Mouse (Mus musculus): ENCODE data around the gene Cotl1. TPM values are rescaled to one million over a fixed set of nuclear protein-coding genes. Genes with fewer than 3 reads are reported as not detected.

The Cotl1 gene
- total RNA-seq, 2 experiments from 2014 or later, result 39.4 to 44.2 TPM

- peak; percentile 30 to 34 for DNase-seq
- intact Hi-C loops (cut with DNase I), result no loop called here
These were observed 48.3 kb downstream of the Cotl1 start for GRCm38 (mm10) chr8:119791804-119792704.

- no peak for DNase-seq
- intact Hi-C loops (cut with DNase I), result no loop called here
These were observed 50.8 kb downstream of the Cotl1 start for GRCm38 (mm10) chr8:119789581-119789980.

DNA sequence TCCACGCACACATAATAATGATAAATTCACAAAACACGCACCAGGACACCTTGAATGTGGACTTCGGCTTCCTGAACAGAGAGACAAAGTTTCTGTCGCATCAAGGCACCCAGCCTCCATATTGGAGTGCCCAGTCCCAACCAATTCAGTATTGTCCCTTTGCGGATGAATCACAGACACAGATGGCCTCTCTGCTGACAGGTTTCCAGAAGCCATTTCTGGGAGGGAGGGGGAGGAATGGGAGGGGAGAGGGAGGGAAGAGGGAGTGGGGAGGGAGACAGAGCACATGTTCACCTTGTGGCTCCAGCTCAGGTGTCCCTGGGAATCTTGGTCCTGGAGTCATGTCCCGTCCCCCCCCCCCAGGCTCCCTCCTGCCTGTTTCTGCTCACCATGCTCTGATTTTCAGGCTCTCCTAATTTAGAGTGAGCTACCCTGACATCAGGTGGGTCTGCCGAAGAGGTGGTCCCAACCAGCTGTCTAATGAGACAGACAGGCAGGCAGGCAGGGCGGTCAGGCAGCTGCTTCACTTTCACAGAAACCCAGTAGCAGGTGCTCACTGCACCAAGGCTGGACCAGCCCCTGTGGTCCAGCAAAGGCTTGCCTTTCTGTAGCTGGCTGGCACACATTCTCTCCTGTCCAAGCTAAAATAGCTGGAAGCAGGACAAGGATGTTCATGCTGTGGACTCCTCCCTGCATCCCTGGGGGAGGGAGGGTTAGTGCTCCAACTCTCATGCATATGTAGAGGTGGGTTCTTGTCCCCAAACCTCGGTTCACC, 51.5 kb downstream of the Cotl1 start:
- intact Hi-C loops (cut with DNase I), result no loop called here
- no peak for DNase-seq

- intact Hi-C loops (cut with DNase I), result no loop called here
- DNase-seq, result no peak
These were observed 53.0 kb downstream of the Cotl1 start for GRCm38 (mm10) chr8:119787341-119787740.

DNA sequence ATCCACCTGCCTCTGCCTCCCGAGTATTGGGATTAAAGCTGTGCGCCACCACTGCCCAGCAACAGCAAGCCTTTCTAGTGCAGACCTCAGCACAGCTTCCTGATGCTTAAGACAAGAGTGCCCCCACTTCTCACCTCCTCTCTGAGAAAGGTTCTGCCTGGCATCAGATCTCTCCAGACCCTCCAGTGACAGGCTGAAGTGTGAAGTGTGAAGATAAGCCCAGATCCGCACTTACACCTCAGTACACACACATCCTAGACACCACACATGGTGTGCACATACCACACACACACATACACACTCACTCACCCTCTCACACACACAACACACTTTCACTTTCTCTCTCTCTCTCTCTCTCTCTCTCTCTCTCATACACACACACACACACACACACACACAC, 53.5 kb downstream of the Cotl1 start:
- no peak for DNase-seq
- intact Hi-C loops (cut with DNase I), result no loop called here

DNA sequence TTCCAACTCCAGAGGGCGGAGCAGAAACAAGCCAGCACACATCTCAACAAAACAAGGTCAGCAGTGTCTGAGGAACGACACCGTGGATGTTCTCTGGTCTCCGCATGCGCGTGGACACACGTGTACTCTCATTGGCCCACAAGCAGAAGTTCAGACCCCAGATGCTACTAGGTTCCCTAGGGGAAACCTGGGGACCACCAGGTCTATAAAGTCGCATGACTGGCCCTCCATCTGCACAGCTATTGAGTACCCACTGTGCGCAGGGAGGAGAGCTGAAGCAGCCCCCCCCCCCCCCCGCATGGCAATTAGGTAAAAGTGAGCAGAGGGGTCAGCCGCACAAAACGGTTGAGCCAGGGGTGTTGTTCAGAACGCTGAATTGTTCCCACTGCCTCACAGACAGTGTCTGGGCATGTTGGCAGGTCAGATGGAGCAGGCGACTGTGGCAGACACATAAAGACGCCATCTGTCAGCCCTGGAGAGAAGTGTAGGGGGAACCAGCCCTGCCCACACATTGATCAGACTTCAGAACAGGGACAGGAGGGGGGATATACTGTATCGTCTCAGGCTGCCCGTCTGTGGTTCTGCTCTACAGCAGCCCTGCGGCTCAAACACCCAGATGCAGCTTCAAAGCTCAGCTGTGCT, 54.5 kb downstream of the Cotl1 start:
- no peak for DNase-seq
- intact Hi-C loops (cut with DNase I), result no loop called here

DNA sequence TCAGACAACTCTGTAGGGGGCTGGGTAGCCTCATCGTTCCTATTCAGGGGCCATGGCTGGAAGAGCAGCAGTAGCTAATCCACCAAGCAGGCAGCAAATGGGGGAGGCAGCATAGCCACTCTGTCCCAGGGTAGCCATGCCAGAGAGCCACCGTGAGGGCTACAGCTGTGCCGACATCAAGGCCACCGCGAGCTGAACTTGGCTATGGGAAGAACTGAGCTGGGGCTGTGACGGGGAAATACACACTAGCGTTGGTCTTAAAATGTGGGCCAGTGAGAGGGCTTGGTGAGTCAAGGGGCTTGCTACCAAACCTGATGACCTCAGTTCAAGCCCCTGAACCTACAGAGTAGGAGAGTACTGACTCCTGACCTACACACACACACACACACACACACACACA, 55.7 kb downstream of the Cotl1 start:
- DNase-seq, result no peak
- intact Hi-C loops (cut with DNase I), result loop anchor here (5.0 kb wide), 2 partner anchors 103 to 288 kb away; no protein-coding TSS in a partner anchor

DNA sequence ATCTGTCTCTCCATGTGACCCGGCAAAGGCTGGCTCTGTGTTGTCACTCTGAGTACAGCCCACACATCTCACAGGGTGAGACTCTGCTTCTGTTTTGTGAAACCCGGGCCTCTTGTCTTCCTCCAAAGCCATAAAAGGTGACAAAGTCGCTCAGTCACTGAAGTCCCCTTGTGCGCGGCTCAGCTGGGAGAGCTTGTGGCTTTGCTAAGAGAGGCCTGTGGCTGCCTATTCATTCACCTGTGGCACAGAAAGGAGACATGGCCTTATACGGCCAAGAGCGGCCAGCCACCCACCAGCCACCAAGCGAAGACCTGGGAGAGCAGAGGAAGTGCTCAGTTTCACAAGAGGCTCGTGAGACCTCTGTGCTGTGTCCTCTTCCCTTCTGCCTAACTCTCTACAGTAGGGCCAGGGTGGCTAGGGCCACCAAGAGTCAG, 56.2 kb downstream of the Cotl1 start:
- no peak for DNase-seq
- intact Hi-C loops (cut with DNase I), result loop anchor here (5.0 kb wide), 2 partner anchors 103 to 288 kb away; no protein-coding TSS in a partner anchor

DNA sequence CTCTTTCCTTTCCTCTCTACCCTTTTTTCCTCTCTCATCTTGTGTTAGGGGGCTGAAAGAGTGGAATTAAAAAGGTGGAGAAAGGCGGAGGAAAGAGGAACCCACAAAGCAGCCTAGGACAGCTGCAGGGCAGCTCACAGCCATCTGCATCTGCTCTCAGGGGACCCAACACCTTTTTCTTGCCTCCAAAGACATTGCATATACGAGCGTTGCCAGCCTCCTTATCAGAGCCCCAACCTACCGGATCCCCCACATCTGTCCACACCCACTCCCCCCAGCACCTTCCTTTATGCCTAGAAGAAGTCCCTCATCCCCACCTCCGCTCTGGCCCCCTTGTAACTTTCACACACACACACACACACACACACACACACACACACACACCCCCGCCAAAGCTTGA, 56.8 kb downstream of the Cotl1 start:
- DNase-seq, result no peak
- intact Hi-C loops (cut with DNase I), result loop anchor here (5.0 kb wide), 2 partner anchors 104 to 289 kb away; no protein-coding TSS in a partner anchor

GRCm38 (mm10) chr8:119782715-119783114, 57.6 kb downstream of the Cotl1 start:
- DNase-seq, result peak; percentile 80 to 88
- intact Hi-C loops (cut with DNase I), result loop anchor here (1.0 to 5.0 kb wide), 4 partner anchors 61 to 290 kb away; no protein-coding TSS in a partner anchor

- DNase-seq, result no peak
- intact Hi-C loops (cut with DNase I), result loop anchor here (5.0 kb wide), 2 partner anchors 106 to 291 kb away; no protein-coding TSS in a partner anchor
These were observed 59.1 kb downstream of the Cotl1 start for GRCm38 (mm10) chr8:119781086-119781840.

- intact Hi-C loops (cut with DNase I), result loop anchor here (5.0 kb wide), 2 partner anchors 107 to 292 kb away; no protein-coding TSS in a partner anchor
- DNase-seq, result no peak
These were observed 59.8 kb downstream of the Cotl1 start for GRCm38 (mm10) chr8:119780402-119781049.

DNA sequence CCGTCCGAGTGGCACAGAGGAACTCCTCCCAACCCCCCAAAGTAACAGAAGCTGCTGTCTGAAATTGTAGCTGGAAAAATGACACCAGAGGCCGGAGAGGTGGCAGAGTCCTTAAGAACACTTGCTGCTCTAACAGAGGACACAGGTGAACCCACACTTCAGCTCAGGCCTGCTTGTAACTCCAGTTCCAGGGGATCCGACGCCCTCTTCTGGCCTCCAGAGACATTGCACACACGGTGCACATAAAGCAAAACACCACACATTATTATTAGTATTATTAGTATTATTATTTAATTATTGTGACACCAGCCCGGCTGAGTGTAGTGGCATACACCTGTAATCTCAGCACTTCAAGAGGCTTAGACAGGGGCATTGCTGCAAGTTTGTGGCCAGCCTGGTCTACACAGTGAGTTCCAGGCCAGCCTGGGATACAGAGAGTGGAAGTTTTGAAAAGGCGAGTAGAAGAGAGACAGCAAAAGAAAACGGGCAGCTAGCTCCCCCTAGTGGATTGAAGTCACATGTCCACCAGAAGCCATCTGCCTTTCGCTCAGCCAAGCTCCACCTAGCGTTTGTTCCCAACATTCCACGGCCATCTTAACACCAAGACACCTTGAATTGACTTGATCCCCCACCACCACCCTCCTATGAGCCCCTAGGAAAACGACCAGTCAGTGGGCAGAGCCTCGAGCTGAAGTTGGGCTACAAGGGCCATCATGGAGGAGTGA, 61.2 kb downstream of the Cotl1 start:
- peak; percentile 89 to 92 for DNase-seq
- intact Hi-C loops (cut with DNase I), result loop anchor here (1.0 kb wide), 2 partner anchors 80 to 93 kb away; no protein-coding TSS in a partner anchor

GRCm38 (mm10) chr8:119778263-119778662, 62.1 kb downstream of the Cotl1 start, which contains the start of gene Tldc1:
Tldc1 (minus strand) TSS chr8:119778416.
- intact Hi-C loops (cut with DNase I), result no loop called here
- DNase-seq, result peak; percentile 100

- no peak for DNase-seq
- intact Hi-C loops (cut with DNase I), result no loop called here
These were observed 62.6 kb downstream of the Cotl1 start for GRCm38 (mm10) chr8:119777765-119778164.

DNA sequence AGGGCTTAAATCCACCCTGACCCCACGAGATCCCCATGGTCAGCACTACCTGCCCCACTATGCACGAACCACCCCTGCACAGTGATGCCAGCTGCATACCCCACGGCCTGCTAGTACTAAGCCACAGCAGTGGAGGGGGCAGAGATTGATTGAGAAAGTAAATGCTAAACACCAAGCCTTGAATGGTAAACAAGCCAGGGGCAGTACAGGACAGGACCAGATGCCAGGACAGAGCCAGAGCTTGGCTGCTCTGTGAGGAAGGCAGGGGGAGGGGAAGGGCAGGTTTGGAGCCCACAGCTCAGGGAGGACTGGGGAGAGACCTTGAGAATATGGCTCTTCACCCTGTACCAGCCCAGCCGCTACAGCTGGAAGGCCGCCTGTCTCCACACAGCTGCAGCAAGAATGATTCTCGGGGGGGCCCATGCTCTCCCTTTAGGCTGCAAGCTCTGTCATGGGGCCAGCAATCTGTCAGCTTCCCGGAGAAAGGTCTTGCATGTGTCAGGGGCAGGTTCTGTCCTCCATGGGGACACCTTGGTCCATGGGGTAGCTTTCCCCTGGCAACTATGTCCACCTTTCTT, 63.6 kb downstream of the Cotl1 start:
- intact Hi-C loops (cut with DNase I), result no loop called here
- peak; percentile 36 to 41 for DNase-seq

- intact Hi-C loops (cut with DNase I), result no loop called here
- DNase-seq, result no peak
These were observed 74.4 kb downstream of the Cotl1 start for GRCm38 (mm10) chr8:119765761-119766444.

DNA sequence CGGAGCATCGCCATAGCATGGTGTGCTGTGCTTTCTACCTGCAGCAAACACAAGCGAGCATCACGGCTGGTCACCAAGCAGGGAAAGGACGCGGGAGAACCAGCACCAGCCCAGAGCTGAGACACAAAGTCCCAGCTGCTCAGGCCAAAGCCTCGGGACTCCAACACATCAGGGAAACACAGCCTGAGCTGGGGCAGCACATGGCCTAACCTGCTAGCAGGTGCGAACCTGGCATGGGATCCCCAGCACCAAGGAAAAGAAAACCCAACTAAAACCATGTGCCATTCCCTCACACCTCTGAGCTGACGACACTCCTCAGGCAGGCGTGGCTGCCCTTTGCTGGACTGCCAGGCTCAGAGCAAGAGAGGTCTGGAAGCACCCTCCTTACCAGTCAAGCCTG, 75.0 kb downstream of the Cotl1 start:
- no peak for DNase-seq
- intact Hi-C loops (cut with DNase I), result no loop called here
